Mouse (Mus musculus) cerebellum, postnatal 25 days (tissue): ENCODE results near the gene Ercc6l2.
"Not testable (repeated sequence)": the region's sequence is repeated elsewhere in the genome, so short reads cannot be mapped to it uniquely, and the experiment has no call there.

Experiments
- DNase-seq, 2 experiments: peaks; one replicate each; pipeline ENCODE4 v3.0.0; 2021; ENCODE audit warnings: mixed read lengths in 2 of 2

The Ercc6l2 gene

GRCm38 (mm10) chr13:63885532-63885949, 70.5 kb downstream of the Ercc6l2 start:
- no peak for DNase-seq

- DNase-seq: no peak
Observed at GRCm38 (mm10) chr13:63886429-63887052, 71.5 kb downstream of the Ercc6l2 start.

- DNase-seq: peak in 1 of 2 experiments; percentile 32
Observed at GRCm38 (mm10) chr13:63900679-63901302, 85.8 kb downstream of the Ercc6l2 start.

GRCm38 (mm10) chr13:63901303-63901713, 86.3 kb downstream of the Ercc6l2 start:
- DNase-seq: peak; percentile 67 to 75

GRCm38 (mm10) chr13:63901714-63902597, 86.9 kb downstream of the Ercc6l2 start:
- DNase-seq: peak; percentile 70 to 76

- DNase-seq: peak; percentile 67 to 75
Observed at GRCm38 (mm10) chr13:63906516-63906915, 91.5 kb downstream of the Ercc6l2 start.

- no peak for DNase-seq
Observed at GRCm38 (mm10) chr13:63907437-63907836, 92.4 kb downstream of the Ercc6l2 start.

- no peak for DNase-seq
Observed at GRCm38 (mm10) chr13:63910141-63910804, 95.2 kb downstream of the Ercc6l2 start.

- DNase-seq: no peak
Observed at GRCm38 (mm10) chr13:63911617-63912016, 96.6 kb downstream of the Ercc6l2 start.

- DNase-seq: no peak
Observed at GRCm38 (mm10) chr13:63913136-63913535, 98.1 kb downstream of the Ercc6l2 start.

GRCm38 (mm10) chr13:63915176-63915575, 100.1 kb downstream of the Ercc6l2 start:
- DNase-seq: no peak

GRCm38 (mm10) chr13:63915684-63916083, 100.6 kb downstream of the Ercc6l2 start:
- DNase-seq: no peak

GRCm38 (mm10) chr13:63916568-63916967, 101.5 kb downstream of the Ercc6l2 start:
- no peak for DNase-seq

- DNase-seq: peak; percentile 73 to 85
Observed at GRCm38 (mm10) chr13:63917198-63917767, 102.2 kb downstream of the Ercc6l2 start.

GRCm38 (mm10) chr13:63917776-63918621, 103.0 kb downstream of the Ercc6l2 start:
- DNase-seq: peak; percentile 55 to 62

- peak; percentile 42 to 53 for DNase-seq
Observed at GRCm38 (mm10) chr13:63918733-63919422, 103.8 kb downstream of the Ercc6l2 start.

GRCm38 (mm10) chr13:63924036-63924435, 109.0 kb downstream of the Ercc6l2 start:
- DNase-seq: not testable (repeated sequence)

- no peak for DNase-seq
Observed at GRCm38 (mm10) chr13:63927326-63927725, 112.3 kb downstream of the Ercc6l2 start.

- DNase-seq: peak; percentile 79 to 82
Observed at GRCm38 (mm10) chr13:63929351-63929750, 114.3 kb downstream of the Ercc6l2 start.

GRCm38 (mm10) chr13:63929917-63930515, 115.0 kb downstream of the Ercc6l2 start:
- DNase-seq: peak; percentile 34 to 41
